Mouse (Mus musculus) neural tube, embryonic 15.5 days (tissue): Measurements from ENCODE around the gene Fbxl17. TPM values are rescaled to one million over a fixed set of nuclear protein-coding genes. Genes with fewer than 3 reads are reported as not detected.
A peak's percentile ranks its signal among the peaks of the same experiment; 100 is the strongest.

ENCODE experiments used
- ATAC-seq: fragments of 200-750 bp; cut with Nextera tagmentation; 2 replicates; pipeline ENCODE4 v1.8.0; 2017; ENCODE audit warnings: mild to moderate bottlenecking, moderate TSS enrichment, moderate library complexity; ENCODE audit not compliant: low FRiP score
- H3K27ac ChIP-seq: fragments of 300-500 bp; sonication (generic); replicated peaks from 2 replicates; pipeline ENCODE4 v1.5.1; 2015; ENCODE audit warnings: mild to moderate bottlenecking, inconsistent platforms
- H3K27me3 ChIP-seq: fragments of 300-500 bp; sonication (generic); replicated peaks from 2 replicates; pipeline ENCODE4 v1.6.1; 2015; ENCODE audit warnings: inconsistent platforms
- H3K36me3 ChIP-seq: fragments of 300-500 bp; sonication (generic); 2 replicates; pipeline ENCODE4 v1.6.1; 2015; ENCODE audit warnings: inconsistent platforms
- H3K4me1 ChIP-seq: fragments of 300-500 bp; sonication (generic); 2 replicates; pipeline ENCODE4 v1.6.1; 2015; ENCODE audit warnings: inconsistent platforms
- H3K4me2 ChIP-seq: fragments of 300-500 bp; sonication (generic); 2 replicates; pipeline ENCODE4 v1.6.1; 2015; ENCODE audit warnings: inconsistent platforms, mild to moderate bottlenecking, moderate library complexity
- H3K4me3 ChIP-seq: fragments of 300-500 bp; sonication (generic); replicated peaks from 2 replicates; pipeline ENCODE4 v1.5.1; 2015; ENCODE audit warnings: mild to moderate bottlenecking, inconsistent platforms
- H3K9ac ChIP-seq: fragments of 300-500 bp; sonication (generic); replicated peaks from 2 replicates; pipeline ENCODE4 v1.6.1; 2015; ENCODE audit warnings: mild to moderate bottlenecking, inconsistent platforms
- H3K9me3 ChIP-seq: fragments of 300-500 bp; sonication (generic); replicated peaks from 2 replicates; pipeline ENCODE4 v1.6.1; 2016; ENCODE audit warnings: inconsistent platforms
- WGBS: fragments of 180-500 bp; shearing (Covaris S2); methylation state at CpG from one replicate; pipeline ENCODE4 v1.1.7; 2015; ENCODE audit warnings: mixed read lengths; 5-methylcytosine and 5-hydroxymethylcytosine counted together
- polyA plus RNA-seq: library from polyadenylated mRNA; unstranded; fragments of >200 nt; fragmentation: Nextera tagmentation; extraction: Ambion mirVana; gene quantifications from 2 replicates; pipeline ENCODE4 v1.2.1, GENCODE M21; 2015

The Fbxl17 gene
- polyA plus RNA-seq, 1 experiment from 2014 or later = 12.1 TPM

- Histone ChIP-seq H3K27ac (no peak overlapping the region), H3K9ac (no peak overlapping the region), H3K36me3 (no peaks in the 10 kb centered on the region), H3K9me3 (no peaks in the 10 kb centered on the region), H3K4me2 (no peak overlapping the region), H3K27me3 (no peaks in the 10 kb centered on the region), H3K4me3 (no peak overlapping the region), H3K4me1 (peaks cover 21% of the 10 kb centered on the region)
- no peak for ATAC-seq
- 85% methylated on average over 5 of the region's 5 CpGs for WGBS
Measured at GRCm38 (mm10) chr17:63270513-63270912, 229.3 kb downstream of the Fbxl17 start.

DNA sequence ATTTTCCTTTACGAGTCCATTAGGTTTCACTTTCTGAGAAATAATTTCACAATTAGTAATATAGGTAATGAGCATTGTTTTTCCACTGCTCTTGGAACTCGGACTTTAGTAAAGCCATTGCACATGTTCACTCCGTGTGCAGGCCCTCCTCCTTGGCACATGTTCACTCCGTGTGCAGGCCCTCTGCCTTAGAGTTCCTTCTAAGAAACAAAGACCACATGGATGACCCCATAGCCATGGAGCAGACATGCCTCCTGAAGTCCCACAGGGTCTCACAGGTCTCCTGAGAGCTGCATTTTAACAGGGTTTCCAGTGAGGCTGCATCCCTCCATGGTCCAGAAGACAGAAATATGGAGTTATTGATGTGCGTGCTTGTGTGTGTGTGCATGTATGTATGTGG lies 237.1 kb downstream of the Fbxl17 start:
- no peak overlapping the region for H3K4me3 ChIP-seq
- no peak overlapping the region for H3K9ac ChIP-seq
- H3K4me2 ChIP-seq = no peak overlapping the region
- H3K36me3 ChIP-seq = no peaks in the 10 kb centered on the region
- 70% methylated on average over 5 of the region's 5 CpGs for WGBS
- H3K9me3 ChIP-seq = no peaks in the 10 kb centered on the region
- no peak for ATAC-seq
- H3K4me1 ChIP-seq = peaks cover 4% of the 10 kb centered on the region
- peak overlapping the region; percentile 51 for H3K27ac ChIP-seq
- no peaks in the 10 kb centered on the region for H3K27me3 ChIP-seq

DNA sequence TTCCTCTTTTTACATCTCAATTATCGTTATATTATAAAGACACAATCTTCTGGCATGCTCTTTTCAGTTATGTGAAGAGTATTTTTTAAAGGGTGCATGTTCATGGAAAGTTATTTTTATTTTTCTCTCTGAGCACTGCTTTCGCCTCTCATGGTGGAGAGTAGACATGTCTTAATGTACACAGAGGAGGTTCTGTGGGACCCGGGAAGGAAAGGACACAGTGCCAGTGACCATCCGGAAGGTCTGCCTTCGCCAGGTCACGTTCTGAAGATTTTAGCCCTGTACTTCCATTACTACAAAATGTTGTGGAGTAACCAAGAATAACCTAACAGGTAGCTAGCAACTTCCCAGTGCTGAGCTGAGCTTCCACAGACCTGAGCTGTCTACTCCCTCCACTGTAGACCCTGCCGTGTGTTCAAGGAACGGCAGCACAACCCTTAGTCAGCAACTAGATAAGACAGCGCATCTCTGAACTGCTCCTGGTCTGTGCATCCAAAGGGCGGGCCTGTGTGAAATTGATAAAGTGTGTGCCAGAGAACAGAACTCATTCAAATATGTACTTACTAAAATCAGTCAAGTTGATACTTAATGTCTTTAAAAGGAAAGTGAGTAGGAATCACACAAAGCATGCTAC lies 238.2 kb downstream of the Fbxl17 start:
- ATAC-seq = no peak
- no peak overlapping the region; the same call in 1 of the 2 replicates for H3K27ac ChIP-seq
- H3K36me3 ChIP-seq = no peaks in the 10 kb centered on the region
- no peaks in the 10 kb centered on the region for H3K27me3 ChIP-seq
- H3K9me3 ChIP-seq = no peaks in the 10 kb centered on the region
- no peak overlapping the region for H3K4me2 ChIP-seq
- H3K4me1 ChIP-seq = no peaks in the 10 kb centered on the region; the same call in 1 of the 2 replicates
- 86% methylated on average over 10 of the region's 10 CpGs for WGBS
- H3K4me3 ChIP-seq = no peak overlapping the region
- no peak overlapping the region for H3K9ac ChIP-seq

GRCm38 (mm10) chr17:63259091-63259490 lies 240.7 kb downstream of the Fbxl17 start:
- Histone ChIP-seq H3K27ac (no peak overlapping the region), H3K4me2 (no peak overlapping the region), H3K36me3 (no peaks in the 10 kb centered on the region), H3K4me1 (no peaks in the 10 kb centered on the region; the same call in 1 of the 2 replicates), H3K4me3 (no peak overlapping the region), H3K27me3 (no peaks in the 10 kb centered on the region), H3K9me3 (no peaks in the 10 kb centered on the region), H3K9ac (no peak overlapping the region)
- 85% methylated on average over 3 of the region's 3 CpGs for WGBS
- ATAC-seq = no peak

DNA sequence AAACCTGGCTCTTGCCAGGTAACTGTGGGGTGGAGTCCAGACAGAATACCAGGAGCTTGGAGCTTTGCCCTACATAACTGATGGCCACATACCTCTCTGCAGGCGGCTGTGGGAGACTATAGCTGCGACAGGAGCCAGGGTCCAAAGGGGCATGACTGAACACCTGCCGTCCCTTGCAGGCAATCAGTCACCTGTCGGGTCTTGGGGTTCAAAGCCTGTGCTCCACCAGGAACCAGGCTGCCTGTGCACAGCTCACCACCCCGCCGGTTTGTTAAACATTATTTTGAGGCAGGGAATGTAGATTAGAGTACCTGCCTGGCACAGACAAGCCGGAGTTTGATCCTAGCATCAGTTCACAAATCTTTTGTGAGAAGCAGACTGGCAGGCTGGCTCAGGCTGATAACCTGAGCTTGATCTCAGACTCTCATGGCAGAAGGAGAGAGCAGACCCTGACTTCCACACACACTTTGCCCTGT lies 253.6 kb downstream of the Fbxl17 start:
- no peak for ATAC-seq
- H3K27me3 ChIP-seq = no peaks in the 10 kb centered on the region
- H3K4me1 ChIP-seq = no peaks in the 10 kb centered on the region
- no peak overlapping the region for H3K9ac ChIP-seq
- no peak overlapping the region for H3K4me3 ChIP-seq
- H3K9me3 ChIP-seq = no peaks in the 10 kb centered on the region
- no peak overlapping the region for H3K4me2 ChIP-seq
- no peak overlapping the region for H3K27ac ChIP-seq
- WGBS = 89% methylated on average over 7 of the region's 7 CpGs
- no peaks in the 10 kb centered on the region for H3K36me3 ChIP-seq

DNA sequence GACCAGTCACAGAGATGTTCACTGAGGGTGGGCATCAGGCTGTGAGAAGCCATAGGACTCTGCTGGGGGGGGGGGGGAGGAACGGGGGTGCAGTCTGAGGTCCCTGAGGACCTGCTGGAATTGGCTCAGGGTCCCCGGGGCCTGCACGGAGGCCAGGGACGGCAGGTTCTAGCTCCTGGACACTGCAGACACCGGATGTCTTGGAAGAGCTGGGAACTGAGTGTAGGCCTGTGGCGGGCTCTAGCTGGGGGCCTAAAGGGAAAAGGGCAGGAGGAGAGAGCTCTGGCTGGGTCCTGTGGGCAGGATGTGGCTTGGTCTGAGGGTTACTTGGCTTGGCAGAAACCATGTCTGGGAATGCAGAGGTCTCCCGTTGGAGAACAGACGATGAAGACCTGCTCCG lies 254.3 kb downstream of the Fbxl17 start:
- no peak for ATAC-seq
- no peaks in the 10 kb centered on the region for H3K9me3 ChIP-seq
- no peaks in the 10 kb centered on the region for H3K36me3 ChIP-seq

DNA sequence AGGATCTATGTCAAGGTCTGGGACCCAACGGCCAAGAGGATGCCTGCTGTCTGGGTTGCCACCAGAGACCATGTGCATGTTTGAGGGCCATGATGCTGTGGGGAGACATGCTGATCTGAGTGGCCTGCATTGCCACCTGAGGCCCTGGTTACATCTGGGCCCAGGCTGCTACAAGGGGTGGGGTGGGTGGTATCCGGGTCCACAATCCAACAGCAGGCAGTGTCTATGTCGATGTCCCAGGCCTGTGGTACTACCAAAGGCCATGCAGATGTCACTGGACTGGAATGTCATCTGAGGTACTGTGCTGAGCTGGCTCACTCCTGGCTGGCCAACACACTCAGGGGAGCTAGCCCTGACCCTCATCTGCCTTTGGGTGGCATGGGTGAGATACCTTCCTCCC lies 257.1 kb downstream of the Fbxl17 start:
- no peak overlapping the region for H3K4me2 ChIP-seq
- 100% methylated on average over 3 of the region's 3 CpGs for WGBS
- no peak overlapping the region for H3K9ac ChIP-seq
- H3K4me1 ChIP-seq = peaks cover 5% of the 10 kb centered on the region; the same call in 1 of the 2 replicates
- H3K27ac ChIP-seq = no peak overlapping the region
- H3K9me3 ChIP-seq = no peaks in the 10 kb centered on the region
- no peak for ATAC-seq
- H3K36me3 ChIP-seq = no peaks in the 10 kb centered on the region
- no peaks in the 10 kb centered on the region for H3K27me3 ChIP-seq
- H3K4me3 ChIP-seq = no peak overlapping the region

More for the DNA sequence above, 254.3 kb downstream of the Fbxl17 start:
- no peak overlapping the region for H3K27ac ChIP-seq
- H3K27me3 ChIP-seq = no peaks in the 10 kb centered on the region
- no peak overlapping the region for H3K4me3 ChIP-seq
- 95% methylated on average over 9 of the region's 9 CpGs for WGBS
- no peaks in the 10 kb centered on the region for H3K4me1 ChIP-seq
- no peak overlapping the region for H3K9ac ChIP-seq
- no peak overlapping the region for H3K4me2 ChIP-seq

DNA sequence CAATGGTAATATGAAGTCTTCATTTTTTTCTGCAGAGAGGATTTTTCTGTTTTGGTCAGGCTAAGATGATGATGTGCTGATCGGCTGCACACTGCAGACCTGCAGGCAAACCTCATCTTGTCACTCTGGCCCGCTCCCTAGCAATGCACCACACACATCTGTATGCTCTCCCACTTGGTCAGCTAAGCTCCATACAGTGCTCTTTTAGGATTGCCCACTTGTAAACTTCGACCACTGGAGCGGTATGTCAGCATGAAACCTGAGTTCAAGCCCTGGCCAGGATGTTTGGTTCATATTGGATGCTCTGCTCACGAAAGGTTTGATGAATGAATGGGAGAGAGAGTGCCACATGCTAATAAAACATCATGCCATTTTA lies 259.1 kb downstream of the Fbxl17 start:
- H3K4me2 ChIP-seq = no peak overlapping the region
- WGBS = 83% methylated on average over 5 of the region's 5 CpGs
- H3K36me3 ChIP-seq = no peaks in the 10 kb centered on the region
- no peak for ATAC-seq
- no peaks in the 10 kb centered on the region for H3K9me3 ChIP-seq
- H3K27me3 ChIP-seq = no peaks in the 10 kb centered on the region
- H3K4me3 ChIP-seq = no peak overlapping the region
- peaks cover 5% of the 10 kb centered on the region; the same call in 1 of the 2 replicates for H3K4me1 ChIP-seq
- no peak overlapping the region for H3K9ac ChIP-seq
- no peak overlapping the region for H3K27ac ChIP-seq

GRCm38 (mm10) chr17:63240021-63240730 lies 259.6 kb downstream of the Fbxl17 start:
- Histone ChIP-seq H3K4me1 (peaks cover 5% of the 10 kb centered on the region; the same call in 1 of the 2 replicates), H3K27ac (no peak overlapping the region), H3K27me3 (no peaks in the 10 kb centered on the region), H3K9ac (no peak overlapping the region), H3K4me3 (no peak overlapping the region), H3K9me3 (no peaks in the 10 kb centered on the region), H3K4me2 (no peak overlapping the region), H3K36me3 (no peaks in the 10 kb centered on the region)
- no peak for ATAC-seq
- WGBS = 75% methylated on average over 9 of the region's 9 CpGs

GRCm38 (mm10) chr17:63236846-63237245 lies 263.0 kb downstream of the Fbxl17 start:
- H3K9ac ChIP-seq = no peak overlapping the region
- peaks cover 5% of the 10 kb centered on the region; the same call in 1 of the 2 replicates for H3K4me1 ChIP-seq
- H3K4me3 ChIP-seq = no peak overlapping the region
- H3K27ac ChIP-seq = no peak overlapping the region
- no peaks in the 10 kb centered on the region for H3K9me3 ChIP-seq
- ATAC-seq = no peak
- H3K27me3 ChIP-seq = no peaks in the 10 kb centered on the region
- no peaks in the 10 kb centered on the region for H3K36me3 ChIP-seq
- no peak overlapping the region for H3K4me2 ChIP-seq

DNA sequence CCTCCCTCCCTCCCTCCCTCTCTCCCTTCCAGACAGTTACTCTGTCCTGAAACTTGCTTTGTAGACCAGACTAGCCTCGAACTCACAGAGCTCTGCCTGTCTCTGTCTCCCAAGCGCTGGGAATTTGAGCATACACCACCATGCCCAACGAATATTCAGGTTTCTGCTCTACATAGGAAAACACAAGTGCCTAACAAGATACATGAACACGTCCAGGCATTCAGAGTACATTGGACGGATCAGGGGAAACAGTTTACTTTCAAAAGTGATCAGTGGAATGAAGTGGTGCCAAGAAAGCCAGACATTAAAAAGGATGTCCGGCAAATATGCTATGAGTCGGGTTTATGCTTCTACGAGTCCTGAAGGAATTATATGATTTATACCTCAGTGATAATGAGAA lies 263.6 kb downstream of the Fbxl17 start:
- no peak overlapping the region for H3K4me3 ChIP-seq
- no peak overlapping the region for H3K4me2 ChIP-seq
- no peak for ATAC-seq
- H3K9ac ChIP-seq = no peak overlapping the region
- no peak overlapping the region for H3K27ac ChIP-seq
- 82% methylated on average over 8 of the region's 8 CpGs for WGBS
- H3K4me1 ChIP-seq = peaks cover 5% of the 10 kb centered on the region; the same call in 1 of the 2 replicates
- no peaks in the 10 kb centered on the region for H3K9me3 ChIP-seq
- H3K36me3 ChIP-seq = no peaks in the 10 kb centered on the region
- no peaks in the 10 kb centered on the region for H3K27me3 ChIP-seq

- no peaks in the 10 kb centered on the region for H3K27me3 ChIP-seq
- H3K27ac ChIP-seq = no peak overlapping the region
- H3K4me2 ChIP-seq = no peak overlapping the region
- H3K9me3 ChIP-seq = no peaks in the 10 kb centered on the region
- H3K4me1 ChIP-seq = peaks cover 5% of the 10 kb centered on the region; the same call in 1 of the 2 replicates
- H3K4me3 ChIP-seq = no peak overlapping the region
- no peaks in the 10 kb centered on the region for H3K36me3 ChIP-seq
- 54% methylated on average over 3 of the region's 3 CpGs for WGBS
- no peak overlapping the region for H3K9ac ChIP-seq
- no peak for ATAC-seq
Measured at GRCm38 (mm10) chr17:63235821-63236220, 264.0 kb downstream of the Fbxl17 start.
